Mouse (Mus musculus): Measurements from ENCODE around the gene Unc5cl.

- TF ChIP-seq POLR2A (IDR thresholded peaks at IDR 0.05; ENCODE audit: low read depth, low read length) = no peak
- no peak for TF ChIP-seq CTCF (IDR thresholded peaks at IDR 0.05; ENCODE audit: extremely low read depth, insufficient read depth, insufficient read length, insufficient replicate concordance)
These were observed 11.8 kb upstream of the Unc5cl start for GRCm38 (mm10) chr17:48442745-48443457.
